Comparison of ENCODE assay signal across 25 mouse cellular contexts in the genomic region with DNA sequence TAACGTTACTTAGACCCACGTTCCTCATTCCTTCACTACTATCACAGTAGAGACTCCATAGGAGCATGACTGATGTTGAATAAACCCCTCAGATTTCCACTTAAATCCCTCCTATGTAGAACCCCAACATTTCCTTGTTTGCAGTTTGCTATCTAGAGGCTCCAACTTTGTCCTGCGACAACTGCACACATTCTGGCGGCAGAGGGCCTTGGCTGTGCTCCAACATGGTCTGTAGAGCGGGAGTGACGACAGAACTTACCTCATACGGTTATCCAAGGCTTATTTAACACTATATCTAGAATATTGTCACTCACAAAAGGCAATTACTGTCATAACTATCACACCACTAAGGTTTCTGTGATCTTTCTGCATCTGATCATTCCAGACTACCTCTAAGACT. TPM values are rescaled to one million over a fixed set of nuclear protein-coding genes. Genes with fewer than 3 reads are reported as not detected.
DNase-seq lines count a peak whose midpoint lies in the region; ATAC-seq and TF ChIP-seq lines count a peak whose summit lies in the region.
"Had no signal": no experiment of that assay in that cellular context is flagged by ENCODE, and none has a peak within 500 bp of the region (broad histone marks: within the 10 kb centered on the region; RNA-seq: fewer than 3 reads in every experiment).

No protein-coding gene starts in this region.

- no peak overlapping the region for H3K4me2 ChIP-seq in stomach, postnatal 0 days (replicated peaks; ENCODE audit: low read depth)
- H3K4me2 ChIP-seq in liver, postnatal 0 days (ENCODE audit: low read depth, low read length): no peak overlapping the region
- H3K4me2 ChIP-seq: embryonic facial prominence, embryonic 13.5 days; embryonic facial prominence, embryonic 15.5 days; forebrain, embryonic 12.5 days had no signal

- no peak overlapping the region for H3K27ac ChIP-seq in MEL (ENCODE audit: control insufficient read depth, low read depth, low read length)
- no peak overlapping the region for H3K27ac ChIP-seq in stomach, postnatal 0 days (replicated peaks)
- H3K27ac ChIP-seq in liver, postnatal 0 days (ENCODE audit: low read depth): no peak overlapping the region
- H3K27ac ChIP-seq: embryonic facial prominence, embryonic 13.5 days; embryonic facial prominence, embryonic 15.5 days; forebrain, embryonic 10.5 days; forebrain, embryonic 12.5 days had no signal

- peaks cover 7% of the 10 kb centered on the region for H3K79me2 ChIP-seq in MEL (ENCODE audit: control insufficient read depth, insufficient read depth, low read length, poor library complexity)

- 0 out of 4 replicates have a peak, but pooled peaks cover 0 to 2% of the 10 kb centered on the region in 2 experiments for H3K27me3 ChIP-seq in MEL (ENCODE audit: control insufficient read depth in 1 of 2, insufficient read depth in 2 of 2, low read length in 2 of 2)
- no peaks in the 10 kb centered on the region for H3K27me3 ChIP-seq in stomach, postnatal 0 days (ENCODE audit: control insufficient read depth, insufficient read depth, low read length)
- no peaks in the 10 kb centered on the region for H3K27me3 ChIP-seq in liver, postnatal 0 days (ENCODE audit: insufficient read depth, low read length)
- H3K27me3 ChIP-seq: CH12.LX; embryonic facial prominence, embryonic 13.5 days; embryonic facial prominence, embryonic 15.5 days; forebrain, embryonic 12.5 days had no signal

- no peak for TF ChIP-seq RAD21 in MEL (IDR thresholded peaks at IDR 0.05; ENCODE audit: low read depth, low read length)

- H3K4me1 ChIP-seq in MEL (ENCODE audit: control insufficient read depth in 1 of 2, insufficient read depth in 2 of 2, low read length in 2 of 2): peaks cover 9 to 18% of the 10 kb centered on the region in 2 experiments
- H3K4me1 ChIP-seq in stomach, postnatal 0 days (replicated peaks; ENCODE audit: control insufficient read depth, insufficient read depth): no peaks in the 10 kb centered on the region
- peaks cover 3% of the 10 kb centered on the region; the same call in 1 of the 2 replicates for H3K4me1 ChIP-seq in liver, postnatal 0 days (ENCODE audit: insufficient read depth)

- peaks cover 0 to 13% of the 10 kb centered on the region in 2 experiments; a peak in 2 of 4 replicates for H3K36me3 ChIP-seq in MEL (ENCODE audit: control insufficient read depth in 1 of 2, insufficient read depth in 2 of 2, low read length in 2 of 2)
- no peaks in the 10 kb centered on the region for H3K36me3 ChIP-seq in stomach, postnatal 0 days (ENCODE audit: control insufficient read depth, insufficient read depth, low read length)
- H3K36me3 ChIP-seq in liver, postnatal 0 days (replicated peaks; ENCODE audit: insufficient read depth, low read length): no peaks in the 10 kb centered on the region
- H3K36me3 ChIP-seq: embryonic facial prominence, embryonic 13.5 days; embryonic facial prominence, embryonic 15.5 days; forebrain, embryonic 10.5 days; forebrain, embryonic 12.5 days; G1E had no signal

- H3K9ac ChIP-seq in MEL (ENCODE audit: control insufficient read depth, low read depth, low read length, poor library complexity, severe bottlenecking): no peak overlapping the region
- no peak overlapping the region for H3K9ac ChIP-seq in stomach, postnatal 0 days (ENCODE audit: low read length)
- H3K9ac ChIP-seq in liver, postnatal 0 days (replicated peaks): no peak overlapping the region
- H3K9ac ChIP-seq: embryonic facial prominence, embryonic 13.5 days; embryonic facial prominence, embryonic 15.5 days; forebrain, embryonic 12.5 days had no signal

- TF ChIP-seq POLR2A in MEL (IDR thresholded peaks at IDR 0.05; ENCODE audit: control insufficient read depth in 1 of 2, insufficient read depth in 1 of 2, low read depth in 1 of 2, low read length in 2 of 2, poor library complexity in 1 of 2): no peak

- TF ChIP-seq EP300 in MEL (IDR thresholded peaks at IDR 0.05; ENCODE audit: low read depth in 1 of 2, low read length in 2 of 2): 0 out of 4 replicates have a peak, but pooled peaks of 1 of the 2 experiments have one; percentile 26
- no peak for TF ChIP-seq EP300 in stomach, postnatal 0 days (optimal IDR thresholded peaks at IDR 0.05)
- no peak for TF ChIP-seq EP300 in liver, postnatal 0 days (IDR thresholded peaks at IDR 0.05; ENCODE audit: low read depth)

- no peak overlapping the region for H3K4me3 ChIP-seq in MEL (ENCODE audit: control insufficient read depth in 1 of 2, insufficient read depth in 1 of 2, low read depth in 2 of 2, low read length in 2 of 2)
- no peak overlapping the region for H3K4me3 ChIP-seq in stomach, postnatal 0 days (ENCODE audit: low read depth, low read length)
- no peak overlapping the region for H3K4me3 ChIP-seq in liver, postnatal 0 days (ENCODE audit: low read depth, low read length)
- H3K4me3 ChIP-seq: embryonic facial prominence, embryonic 13.5 days; embryonic facial prominence, embryonic 15.5 days; erythroblast, embryonic 14.5 days; forebrain, embryonic 10.5 days; forebrain, embryonic 12.5 days had no signal

- ATAC-seq in megakaryocyte progenitor cell, adult 5-6 weeks (replicated peaks; ENCODE audit: poor library complexity): 0 out of 2 replicates have a peak, but pooled peaks have one; percentile 21
- no peak for ATAC-seq in stomach, postnatal 0 days (ENCODE audit: low FRiP score, low TSS enrichment)
- ATAC-seq in liver, postnatal 0 days: no peak
- ATAC-seq: CD4-positive, CD25-positive, alpha-beta regulatory T cell, adult 4 months; forebrain, embryonic 14.5 days; forebrain, embryonic 16.5 days had no signal

- no peak for TF ChIP-seq CTCF in MEL (IDR thresholded peaks at IDR 0.05 in 2 of 3, conservative IDR thresholded peaks at IDR 0.05 in 1 of 3; ENCODE audit: control insufficient read depth in 1 of 3, insufficient read depth in 1 of 3, low read depth in 2 of 3, low read length in 3 of 3, poor library complexity in 1 of 3, severe bottlenecking in 1 of 3)
- no peak for TF ChIP-seq CTCF in stomach, postnatal 0 days (IDR thresholded peaks at IDR 0.05; ENCODE audit: low read depth)
- TF ChIP-seq CTCF in liver, postnatal 0 days (IDR thresholded peaks at IDR 0.05; ENCODE audit: low read depth): no peak

- no peaks in the 10 kb centered on the region for H3K9me3 ChIP-seq in MEL (replicated peaks; ENCODE audit: insufficient read depth, low read length)
- no peaks in the 10 kb centered on the region for H3K9me3 ChIP-seq in stomach, postnatal 0 days (ENCODE audit: control insufficient read depth, low read length)
- no peaks in the 10 kb centered on the region for H3K9me3 ChIP-seq in liver, postnatal 0 days (ENCODE audit: low read length)
- H3K9me3 ChIP-seq: embryonic facial prominence, embryonic 13.5 days; embryonic facial prominence, embryonic 15.5 days; forebrain, embryonic 10.5 days; forebrain, embryonic 12.5 days; G1E had no signal

- 45% methylated on average over 7 of the region's 7 CpGs for WGBS in stomach, postnatal 0 days
- 46% methylated on average over 7 of the region's 7 CpGs for WGBS in liver, postnatal 0 days (ENCODE audit: insufficient replicate concordance)

- peak; percentile 68 for DNase-seq in MEL (ENCODE audit: low read depth, low spot score)
- peak; percentile 26 for DNase-seq in stomach, postnatal 0 days (ENCODE audit: low spot score)
- DNase-seq in B cell, adult 2 months: no peak
- no peak for DNase-seq in liver, postnatal 0 days
- DNase-seq: adrenal gland, adult 2 months; adrenal gland, postnatal 10 days; adrenal gland, postnatal 25 days; cerebellum, adult 11 months; cerebellum, adult 18-20 months; cerebellum, adult 8-10 months; cerebellum, adult 9-11 months; cerebellum, postnatal 14 days; cerebellum, postnatal 36 days; embryo, embryonic 11 days had no signal

TF ChIP-seq in MEL, 35 proteins besides CTCF, POLR2A, EP300 and RAD21:
- TF ChIP-seq CHD1 (IDR thresholded peaks at IDR 0.05; ENCODE audit: low read depth, low read length): no peak
- TF ChIP-seq ZKSCAN1 (IDR thresholded peaks at IDR 0.05; ENCODE audit: low read depth, low read length): no peak
- TF ChIP-seq ETS1 (IDR thresholded peaks at IDR 0.05; ENCODE audit: low read depth, low read length): peak; percentile 58
- no peak for TF ChIP-seq E2F4 (IDR thresholded peaks at IDR 0.05; ENCODE audit: borderline replicate concordance, low read depth, low read length)

RNA-seq across cellular contexts. Expression of gene Ccnj, which starts 4.3 kb away (rescaled TPM):
- total RNA-seq in MEL (2012; rRNA removed): 7.1 and 8.5 TPM in 2 replicates
- polyA plus RNA-seq in MEL (2012; ENCODE audit: insufficient read depth in 1 of 2, insufficient read length in 2 of 2, low read depth in 1 of 2, low replicate concordance in 2 of 2, missing spikeins in 1 of 2): 10 to 100 TPM in 1 of 2 experiments, not detected in 1; 10.7 TPM
- total RNA-seq in megakaryocyte progenitor cell, adult 5-6 weeks (2015): 3.9 and 4.6 TPM in 2 replicates
- 5.5 and 8.4 TPM in 2 replicates for total RNA-seq in megakaryocyte progenitor cell, adult 5-6 weeks (2017)
- polyA plus RNA-seq in stomach, postnatal 0 days (2015; fragmentation: Nextera tagmentation; extraction: Ambion mirVana): 3.0 TPM in 2 replicates
- polyA plus RNA-seq in liver, postnatal 0 days (2015; fragmentation: Nextera tagmentation; extraction: Ambion mirVana): 2.5 and 2.9 TPM in 2 replicates

Comparison
In these comparisons a context has a peak if more than half of its experiments do, and no peak if none do; other contexts are left out.
1. DNase-seq: peak in MEL (single experiment) and stomach, postnatal 0 days (single experiment); none in B cell, adult 2 months (0 of 2) and liver, postnatal 0 days (single experiment).